Mouse (Mus musculus) myocyte (in vitro differentiated cells): ENCODE data around the gene Srrm4.

Experiments
- CEBPB ChIP-seq: IDR thresholded peaks from 2 replicates; pipeline ENCODE4 v1.6.1; 2011; ENCODE audit warnings: mild to moderate bottlenecking, moderate library complexity; ENCODE audit not compliant: poor library complexity, insufficient read depth, severe bottlenecking
- E2F4 ChIP-seq: IDR thresholded peaks from one replicate; pipeline ENCODE4 v1.6.1; 2011; ENCODE audit warnings: mild to moderate bottlenecking, control low read depth, moderate library complexity; ENCODE audit not compliant: insufficient read depth
- MAX ChIP-seq: IDR thresholded peaks from one replicate; pipeline ENCODE4 v1.6.1; 2011; ENCODE audit warnings: low read depth, mild to moderate bottlenecking, control low read depth
- POLR2A ChIP-seq: IDR thresholded peaks from one replicate; pipeline ENCODE4 v1.6.1; 2011; ENCODE audit warnings: low read depth, mild to moderate bottlenecking, control low read depth, moderate library complexity; ENCODE audit not compliant: insufficient read length
- USF1 ChIP-seq: IDR thresholded peaks from one replicate; pipeline ENCODE4 v1.6.1; 2011; ENCODE audit warnings: low read depth, mild to moderate bottlenecking, control low read depth, moderate library complexity

DNA sequence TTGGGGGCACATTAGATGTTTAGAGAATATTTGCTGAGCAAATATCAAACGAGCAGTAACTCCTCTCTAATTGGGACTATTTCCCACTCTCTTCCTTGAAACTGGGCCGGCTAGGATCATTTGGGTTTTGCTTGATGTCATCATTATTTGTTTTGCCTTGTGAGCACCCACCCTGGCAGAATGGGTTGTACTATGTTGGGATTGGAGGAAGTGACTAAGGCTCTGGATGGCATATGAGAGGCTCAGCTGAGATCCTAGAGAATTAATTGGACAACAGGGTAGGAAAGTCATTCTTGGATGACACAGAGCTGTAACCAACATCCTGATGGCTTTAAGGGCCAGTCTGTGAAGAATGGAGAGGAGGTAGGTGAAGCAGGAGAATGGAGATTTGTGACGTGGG lies 185.1 kb downstream of the Srrm4 start:
- TF ChIP-seq MAX (no peak), E2F4 (no peak), USF1 (no peak), POLR2A (no peak), CEBPB (no peak)
